Mouse (Mus musculus) bone marrow macrophage, adult 2 months (primary cell): ENCODE data around the gene Eml4. TPM values are rescaled to one million over a fixed set of nuclear protein-coding genes. Genes with fewer than 3 reads are reported as not detected.

ENCODE experiments used
- H3K27ac ChIP-seq: 2 replicates; pipeline ENCODE4 v1.5.1; 2012; ENCODE audit warnings: low read depth, low read length; ENCODE audit not compliant: insufficient read depth
- H3K4me1 ChIP-seq: 2 replicates; pipeline ENCODE4 v1.6.1; 2012; ENCODE audit warnings: low read length; ENCODE audit not compliant: control insufficient read depth, insufficient read depth
- H3K4me3 ChIP-seq: 2 replicates; pipeline ENCODE4 v1.5.1; 2012; ENCODE audit warnings: mild to moderate bottlenecking, low read length, moderate library complexity; ENCODE audit not compliant: insufficient read depth
- CTCF ChIP-seq: IDR thresholded peaks from 2 replicates; pipeline ENCODE4 v1.5.1; 2012; ENCODE audit warnings: low read depth, mild to moderate bottlenecking, low read length, moderate library complexity
- POLR2A ChIP-seq: IDR thresholded peaks from 2 replicates; pipeline ENCODE4 v1.6.1; 2012; ENCODE audit warnings: mild to moderate bottlenecking, low read depth, low read length, borderline replicate concordance
- polyA plus RNA-seq: library from polyadenylated mRNA; stranded (reverse); fragments of >200 nt; gene quantifications from 2 replicates; pipeline ENCODE4 v1.2.4, GENCODE M21; 2012; ENCODE audit not compliant: missing spikeins, insufficient read depth, insufficient read length

Eml4 gene
- polyA plus RNA-seq, 1 experiment = 16.6 TPM

GRCm38 (mm10) chr17:83481551-83481950, 130.8 kb downstream of the Eml4 start:
- H3K4me3 ChIP-seq = no peak overlapping the region
- TF ChIP-seq POLR2A = no peak
- TF ChIP-seq CTCF = no peak

DNA sequence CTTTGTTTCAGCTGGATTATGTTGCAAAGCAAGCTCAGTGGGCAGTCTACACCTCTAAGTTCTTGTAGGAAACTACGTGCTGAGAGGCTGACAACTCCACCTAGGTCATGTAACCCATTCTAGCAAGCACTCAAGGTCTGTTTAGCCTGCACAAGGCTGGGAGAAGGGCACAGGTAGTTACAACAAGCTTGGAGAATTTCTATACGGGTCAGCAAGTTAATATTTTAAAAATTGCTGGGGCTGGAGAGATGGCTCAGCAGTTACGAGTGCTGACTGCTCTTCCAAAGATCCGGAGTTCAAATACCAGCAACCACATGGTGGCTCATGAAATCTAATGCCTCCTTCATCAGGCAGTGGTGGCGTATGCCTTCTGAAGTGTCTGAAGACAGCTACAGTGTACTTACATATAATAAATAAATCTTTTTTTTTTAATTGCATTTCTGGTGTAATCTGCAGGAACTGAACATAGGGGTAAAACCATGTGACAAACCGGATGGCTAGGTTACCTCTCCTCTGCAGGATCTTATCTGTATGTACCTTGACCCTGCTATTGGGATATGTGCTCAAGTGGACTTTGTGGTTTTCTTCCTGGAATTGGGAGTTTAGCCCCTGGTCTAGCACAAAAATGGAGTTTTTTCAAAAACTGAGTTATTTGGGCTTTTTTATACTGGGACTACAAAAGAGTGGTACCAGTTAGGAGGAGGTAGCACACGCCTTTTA, 132.2 kb downstream of the Eml4 start:
- Histone ChIP-seq H3K4me1 (0 out of 2 replicates have a peak, but pooled peaks cover 4% of the 10 kb centered on the region), H3K27ac (no peak overlapping the region), H3K4me3 (no peak overlapping the region)
- TF ChIP-seq CTCF (no peak), POLR2A (no peak)

More at GRCm38 (mm10) chr17:83481551-83481950, 130.8 kb downstream of the Eml4 start:
- H3K27ac ChIP-seq = no peak overlapping the region
- 0 out of 2 replicates have a peak, but pooled peaks cover 4% of the 10 kb centered on the region for H3K4me1 ChIP-seq

DNA sequence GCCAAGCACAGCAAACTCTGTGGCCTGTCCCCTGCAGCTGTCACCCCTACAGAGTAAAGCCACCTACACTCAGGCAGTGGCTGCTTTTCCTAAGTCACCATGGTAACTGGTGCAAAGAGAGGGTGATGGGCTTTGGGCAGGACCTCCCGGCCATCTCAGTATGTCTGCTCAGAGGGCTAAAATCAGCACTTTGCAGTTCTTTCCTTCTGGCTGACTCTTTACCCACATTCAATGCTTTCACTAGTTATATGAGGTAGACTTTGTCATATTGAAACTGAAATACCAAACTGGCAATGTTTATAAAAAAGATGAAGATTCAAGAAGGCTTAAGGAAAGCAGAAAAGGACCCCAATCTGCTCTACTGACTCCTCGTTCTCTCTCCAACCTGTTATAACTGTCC, 133.1 kb downstream of the Eml4 start:
- Histone ChIP-seq H3K4me1 (0 out of 2 replicates have a peak, but pooled peaks cover 4% of the 10 kb centered on the region), H3K27ac (no peak overlapping the region), H3K4me3 (no peak overlapping the region)
- no peak for TF ChIP-seq POLR2A
- TF ChIP-seq CTCF = no peak

DNA sequence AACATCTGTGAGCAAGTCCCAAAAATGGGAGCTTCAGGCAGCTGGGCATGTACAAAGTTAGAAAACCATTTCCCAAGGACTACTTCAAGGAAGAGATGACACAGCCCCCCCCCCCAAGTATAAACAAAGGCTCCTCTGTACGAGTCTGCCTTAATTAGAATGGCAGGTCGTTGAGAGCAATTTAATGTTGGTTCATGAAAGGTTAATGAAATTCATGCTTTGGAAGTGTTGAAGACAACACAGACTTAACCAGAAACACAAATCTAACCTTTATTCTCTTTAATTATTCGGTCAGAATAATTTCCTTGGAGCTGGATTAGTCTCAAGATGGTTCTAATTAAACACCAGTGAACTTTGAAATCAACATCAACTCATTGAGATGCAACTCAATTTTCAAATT, 137.0 kb downstream of the Eml4 start:
- Histone ChIP-seq H3K4me3 (no peak overlapping the region), H3K4me1 (0 out of 2 replicates have a peak, but pooled peaks cover 4% of the 10 kb centered on the region), H3K27ac (no peak overlapping the region)
- TF ChIP-seq CTCF = no peak
- no peak for TF ChIP-seq POLR2A

DNA sequence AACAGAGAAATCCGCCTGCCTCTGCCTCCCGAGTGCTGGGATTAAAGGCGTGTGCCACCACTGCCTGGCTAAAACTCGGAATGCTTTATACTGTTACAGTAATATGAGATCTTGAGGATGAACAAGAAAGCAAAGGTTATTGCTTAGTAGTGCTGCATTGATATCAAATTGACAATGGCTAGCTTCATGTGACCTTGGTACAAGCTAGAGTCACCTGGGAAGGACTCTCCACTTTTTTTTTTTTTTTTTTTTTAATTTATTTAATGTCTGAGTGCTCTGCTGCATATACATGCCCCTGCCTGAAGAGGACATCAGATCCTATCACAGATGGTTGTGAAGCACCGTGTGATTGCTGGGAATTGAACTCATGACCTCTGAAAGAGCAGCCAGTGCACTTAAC, 148.2 kb downstream of the Eml4 start:
- TF ChIP-seq POLR2A (no peak), CTCF (no peak)
- no peaks in the 10 kb centered on the region for H3K4me1 ChIP-seq
- H3K27ac ChIP-seq = no peak overlapping the region
- H3K4me3 ChIP-seq = no peak overlapping the region

DNA sequence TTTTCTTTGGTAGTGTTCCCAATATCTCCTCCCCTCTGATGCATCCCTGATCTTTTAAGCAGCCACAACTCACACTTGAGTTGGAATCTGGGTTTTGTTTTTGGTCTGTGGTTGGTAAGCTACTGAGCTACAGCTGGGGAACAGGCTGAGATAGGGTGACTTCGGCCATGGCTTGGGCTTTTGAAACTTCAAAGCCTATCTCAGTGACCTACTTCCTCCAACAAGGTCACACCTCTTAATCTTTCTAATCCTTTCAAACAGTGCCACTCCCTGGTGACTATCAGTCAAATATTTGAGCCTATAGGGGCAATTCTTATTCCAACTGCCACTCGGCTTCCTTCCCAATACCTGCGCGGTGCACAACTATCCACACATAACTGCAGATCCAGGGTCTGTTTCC, 149.0 kb downstream of the Eml4 start:
- no peak for TF ChIP-seq CTCF
- no peak for TF ChIP-seq POLR2A
- Histone ChIP-seq H3K4me1 (no peaks in the 10 kb centered on the region), H3K4me3 (no peak overlapping the region), H3K27ac (no peak overlapping the region)

DNA sequence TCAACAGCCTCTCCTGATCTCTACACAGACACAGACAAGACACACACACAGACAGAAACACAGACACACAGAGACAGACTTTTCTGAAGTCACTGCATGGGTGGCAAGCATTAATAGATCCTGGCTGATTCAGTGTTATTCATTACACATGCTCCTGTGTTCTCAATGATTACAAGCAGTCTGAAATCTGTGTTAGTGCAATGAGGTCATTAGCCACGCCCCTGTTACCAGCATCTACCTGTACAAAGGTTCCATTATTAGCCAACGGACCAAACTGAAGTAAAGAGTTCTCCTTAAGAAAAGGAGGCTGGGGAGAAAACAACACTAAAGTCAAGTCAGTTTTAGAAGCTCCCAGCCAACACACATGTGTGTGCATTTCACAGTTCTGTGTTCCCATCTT, 153.0 kb downstream of the Eml4 start:
- Histone ChIP-seq H3K4me3 (no peak overlapping the region), H3K4me1 (no peaks in the 10 kb centered on the region), H3K27ac (no peak overlapping the region)
- TF ChIP-seq CTCF (no peak), POLR2A (no peak)

DNA sequence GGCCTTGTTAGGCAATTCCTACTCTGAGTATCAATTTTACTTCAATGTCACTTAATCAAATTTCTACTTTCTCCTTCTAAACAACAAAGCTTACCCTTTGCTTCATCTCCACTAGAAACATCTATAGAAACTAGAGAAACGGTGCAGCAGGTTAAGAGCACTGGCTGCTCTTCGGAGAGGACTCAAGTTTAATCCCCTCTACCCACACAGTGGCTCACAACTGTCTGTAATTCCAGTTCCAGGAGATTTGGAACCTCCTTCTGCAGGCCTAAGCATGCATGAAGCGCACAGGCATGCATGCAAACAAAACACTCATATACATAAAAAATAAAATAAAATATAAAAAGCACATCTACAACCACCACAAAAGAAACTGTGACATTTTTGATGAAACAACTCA, 161.4 kb downstream of the Eml4 start:
- Histone ChIP-seq H3K4me1 (peaks cover 17% of the 10 kb centered on the region), H3K4me3 (no peak overlapping the region), H3K27ac (no peak overlapping the region)
- TF ChIP-seq CTCF (no peak), POLR2A (no peak)

GRCm38 (mm10) chr17:83513655-83514212, 163.0 kb downstream of the Eml4 start:
- Histone ChIP-seq H3K4me1 (peaks cover 17% of the 10 kb centered on the region), H3K4me3 (peak overlapping the region; percentile 90), H3K27ac (peak overlapping the region; percentile 68)
- TF ChIP-seq POLR2A = no peak
- TF ChIP-seq CTCF = no peak

DNA sequence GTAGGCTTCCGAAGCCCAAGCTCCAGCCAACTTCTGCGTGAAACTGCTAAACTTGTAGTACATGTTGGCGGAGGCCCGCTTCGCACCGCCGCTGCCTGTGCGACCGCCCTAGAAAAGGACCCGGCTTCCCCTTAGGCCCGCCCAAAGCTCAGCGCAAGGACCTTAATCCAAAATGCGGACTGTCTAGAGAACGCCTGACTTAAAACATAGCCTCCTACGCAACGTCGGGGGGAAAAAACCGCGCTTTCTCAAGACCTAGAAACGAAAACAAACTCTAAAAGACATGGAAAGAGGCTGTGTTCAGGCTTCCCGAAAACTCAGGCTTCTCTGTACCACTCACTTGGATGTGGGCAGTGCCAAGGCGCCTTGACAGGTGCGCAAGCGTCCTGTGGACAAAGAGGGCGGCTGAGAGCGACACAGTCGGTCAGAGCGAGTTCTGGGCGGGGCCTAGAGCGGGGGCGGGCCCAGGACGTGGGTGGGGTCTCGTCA, 163.5 kb downstream of the Eml4 start:
- peaks cover 17% of the 10 kb centered on the region for H3K4me1 ChIP-seq
- peak overlapping the region; percentile 68 for H3K27ac ChIP-seq
- H3K4me3 ChIP-seq = peak overlapping the region; percentile 90
- no peak for TF ChIP-seq POLR2A
- TF ChIP-seq CTCF = no peak
